Mouse (Mus musculus) adrenal gland, adult 8-10 months (tissue): ENCODE measurements around the gene Olfr1277. TPM values are rescaled to one million over a fixed set of nuclear protein-coding genes. Genes with fewer than 3 reads are reported as not detected.

ENCODE experiments used
- DNase-seq: peaks from one replicate; pipeline ENCODE4 v3.0.0; 2022
- total RNA-seq, 4 experiments: library from RNA; stranded (reverse); gene quantifications; 2 replicates each; pipeline ENCODE4 v1.2.4; 2022

The Olfr1277 gene
- not detected for total RNA-seq

- DNase-seq = no peak
These were observed at the start of gene Olfr1277 for GRCm38 (mm10) chr2:111274006-111274405. TSS of gene Olfr1277 (minus strand) at chr2:111274106.

- DNase-seq = no peak
These were observed 39.8 kb upstream of the Olfr1277 start, which contains the start of gene Olfr1280 for GRCm38 (mm10) chr2:111313717-111314116. TSS of gene Olfr1280 (plus strand) at chr2:111314017.

- no peak for DNase-seq
These were observed 26.5 kb upstream of the Olfr1277 start, which contains the start of gene Olfr1279 for GRCm38 (mm10) chr2:111300374-111300773. TSS of gene Olfr1279 (plus strand) at chr2:111300635.

GRCm38 (mm10) chr2:111298541-111298940 lies 24.6 kb upstream of the Olfr1277 start:
- no peak for DNase-seq

- DNase-seq = no peak
These were observed 15.9 kb upstream of the Olfr1277 start, which contains the start of gene Olfr1278 for GRCm38 (mm10) chr2:111289836-111290235. TSS of gene Olfr1278 (plus strand) at chr2:111290136.

- DNase-seq = no peak
These were observed 19.7 kb downstream of the Olfr1277 start, which contains the start of gene Olfr1276 for GRCm38 (mm10) chr2:111254216-111254615. TSS of gene Olfr1276 (plus strand) at chr2:111254516.

- no peak for DNase-seq
These were observed 38.7 kb downstream of the Olfr1277 start, which contains the start of gene Olfr1275 for GRCm38 (mm10) chr2:111235186-111235585. TSS of gene Olfr1275 (minus strand) at chr2:111235286.

- DNase-seq = no peak
These were observed 44.4 kb downstream of the Olfr1277 start, which contains the start of gene 4930430A15Rik for GRCm38 (mm10) chr2:111229502-111229901. TSS of gene 4930430A15Rik (minus strand) at chr2:111229602.

Other genes starting within 250 kb of the Olfr1277 start
- gene Gm13941, start 168.1 kb downstream of the Olfr1277 start, total RNA-seq = not detected
- not detected for gene Gm15130, start 121.2 kb downstream of the Olfr1277 start, total RNA-seq
- not detected for gene 4930430A15Rik, start 44.5 kb downstream of the Olfr1277 start, total RNA-seq
- gene Olfr1275, start 38.8 kb downstream of the Olfr1277 start, total RNA-seq = not detected
- gene Olfr1276, start 19.6 kb downstream of the Olfr1277 start, total RNA-seq = not detected
- not detected for gene Olfr1278, start 16.0 kb upstream of the Olfr1277 start, total RNA-seq
- gene Olfr1279, start 26.5 kb upstream of the Olfr1277 start, total RNA-seq = not detected
- gene Olfr1280, start 39.9 kb upstream of the Olfr1277 start, total RNA-seq = not detected
- gene Olfr1281, start 52.4 kb upstream of the Olfr1277 start, total RNA-seq = not detected
- gene Olfr1282, start 62.0 kb upstream of the Olfr1277 start, total RNA-seq = not detected
- not detected for gene Olfr1283, start 92.7 kb upstream of the Olfr1277 start, total RNA-seq
- not detected for gene Olfr1284, start 101.4 kb upstream of the Olfr1277 start, total RNA-seq
- gene Olfr1286, start 149.0 kb upstream of the Olfr1277 start, total RNA-seq = not detected
- not detected for gene Olfr1287, start 175.0 kb upstream of the Olfr1277 start, total RNA-seq
- not detected for gene Olfr1288, start 200.0 kb upstream of the Olfr1277 start, total RNA-seq
- gene Olfr1289, start 206.7 kb upstream of the Olfr1277 start, total RNA-seq = not detected
- not detected for gene Olfr1290, start 219.7 kb upstream of the Olfr1277 start, total RNA-seq
- not detected for gene Olfr1291-ps1, start 223.1 kb upstream of the Olfr1277 start, total RNA-seq